Mouse (Mus musculus): ENCODE measurements around the gene Map3k4.

Map3k4 gene

DNA sequence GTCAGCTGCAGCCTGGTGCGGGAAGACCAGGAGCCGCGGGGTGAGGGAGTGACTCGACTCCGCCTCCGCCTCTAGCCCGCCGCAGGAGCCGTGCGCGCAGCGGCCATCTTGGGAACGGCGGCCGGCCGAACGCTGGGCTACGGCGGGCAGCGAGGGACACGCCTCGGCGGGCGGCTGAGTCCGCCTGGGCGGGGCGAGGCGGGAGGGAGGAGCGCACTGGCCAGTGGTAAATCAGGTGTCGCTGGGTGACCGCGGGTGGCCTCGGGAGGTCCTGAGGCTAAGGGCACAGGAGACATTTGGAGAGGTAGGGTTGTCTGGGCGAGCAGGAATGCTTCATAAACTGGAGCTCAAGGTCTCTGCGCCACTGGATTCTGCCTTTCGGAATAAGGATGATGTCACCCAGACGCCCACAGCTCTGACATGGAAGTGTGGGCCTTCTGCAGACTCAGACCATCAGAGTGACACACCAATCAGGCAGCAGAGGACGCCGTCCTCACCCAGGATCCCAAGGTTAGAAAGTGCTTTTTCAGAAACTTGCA, at the start of gene Map3k4:
TSS of gene Map3k4 (minus strand) at position 134 of the 539 bp plus-strand sequence.
- peak; percentile 96 to 97 for DNase-seq

- DNase-seq = peak; percentile 52 to 55
Observed at GRCm38 (mm10) chr17:12367373-12367930, 48.9 kb upstream of the Map3k4 start.

DNA sequence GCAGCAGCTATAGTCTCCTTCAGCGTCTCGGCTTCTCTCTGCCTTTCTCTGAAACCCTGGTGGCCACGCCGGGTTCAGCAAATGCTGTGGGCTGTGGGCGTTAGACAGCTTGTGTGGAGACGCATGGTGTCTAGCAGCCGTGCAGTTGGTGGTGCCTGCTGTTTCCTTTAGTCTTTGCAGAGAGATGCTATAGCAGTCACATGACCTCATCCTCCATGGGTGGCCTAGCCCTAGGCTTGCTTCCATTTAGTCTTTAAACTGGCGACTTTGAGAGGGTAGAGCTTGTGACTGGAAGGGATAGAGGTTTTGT, 45.8 kb upstream of the Map3k4 start:
- no peak for DNase-seq

DNA sequence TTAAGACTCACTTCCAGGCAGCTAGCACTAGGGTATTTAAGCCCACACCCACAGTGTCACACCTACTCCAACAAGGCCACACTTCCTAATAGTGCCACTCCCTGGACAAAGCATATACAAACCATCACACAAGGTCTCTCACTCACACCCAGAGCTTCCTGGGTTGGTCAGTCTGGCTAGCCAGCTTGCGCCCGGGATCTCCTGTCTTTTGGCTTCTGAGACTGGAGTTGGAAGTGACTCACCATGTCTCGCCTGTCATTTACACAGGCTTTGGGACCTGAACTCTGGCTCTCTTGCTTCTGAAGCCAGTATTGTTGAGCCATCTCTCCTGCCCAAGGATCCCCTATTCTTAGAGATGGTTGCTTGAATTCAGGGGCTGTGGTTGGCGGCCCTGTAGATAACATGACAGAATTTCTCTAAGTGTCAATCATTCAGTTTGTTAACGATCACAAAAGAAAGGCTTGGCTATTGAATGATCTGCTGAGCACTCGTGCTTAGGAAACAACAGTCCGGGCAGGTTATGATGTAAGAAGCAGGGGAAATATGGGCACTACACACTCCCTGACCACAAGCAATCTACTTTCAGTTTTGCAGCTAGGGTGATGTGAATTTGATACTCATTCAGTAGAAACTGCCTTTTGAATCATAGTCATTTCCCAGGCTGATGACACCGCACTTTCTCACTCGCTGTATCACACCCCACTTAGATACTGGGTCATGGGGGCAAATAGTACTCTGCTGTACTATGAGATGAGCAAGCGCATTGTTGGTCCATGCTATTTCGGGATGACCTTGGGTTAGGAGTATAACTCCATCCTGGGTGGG, 45.2 kb upstream of the Map3k4 start:
- DNase-seq = no peak

- no peak for DNase-seq
Observed at GRCm38 (mm10) chr17:12359876-12360275, 41.3 kb upstream of the Map3k4 start.

DNA sequence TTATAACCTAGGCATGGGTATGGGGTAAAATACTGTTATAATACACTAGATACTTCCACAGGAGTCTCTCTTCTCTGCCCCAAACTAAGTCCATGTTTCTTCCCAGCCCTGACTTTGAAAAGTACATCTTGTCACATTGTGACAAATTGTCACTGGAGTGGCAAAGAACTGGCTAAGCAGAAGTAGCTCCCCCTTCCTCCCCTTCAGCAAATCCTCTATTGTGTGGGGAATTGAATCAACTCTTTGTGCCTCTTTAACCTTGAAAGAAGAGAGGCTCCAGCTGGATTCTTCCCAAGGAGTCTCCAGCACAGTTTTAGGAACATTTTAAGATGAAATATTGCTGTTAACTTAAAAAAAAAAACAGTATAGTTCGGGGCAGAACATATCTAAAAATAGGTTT, 34.2 kb upstream of the Map3k4 start:
- no peak for DNase-seq

DNA sequence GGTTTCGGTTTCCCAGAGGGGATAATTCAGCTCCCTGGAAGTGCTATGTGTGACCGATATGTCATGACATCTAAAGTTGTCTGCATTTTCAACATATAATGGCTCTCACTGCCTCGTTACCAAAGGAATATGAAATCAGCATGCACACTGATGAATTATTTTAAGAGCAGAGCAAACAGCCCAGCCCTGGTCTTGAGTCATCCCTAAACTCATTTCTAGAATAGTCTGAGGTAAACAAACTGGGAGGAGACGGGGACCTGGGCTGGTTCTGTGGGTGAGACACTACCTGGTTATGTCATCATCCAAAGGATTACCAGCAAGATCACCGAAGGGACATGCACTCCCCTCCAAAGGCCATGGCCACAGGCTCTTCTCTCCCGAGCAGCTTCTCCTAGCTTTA, 33.0 kb upstream of the Map3k4 start:
- no peak for DNase-seq

DNA sequence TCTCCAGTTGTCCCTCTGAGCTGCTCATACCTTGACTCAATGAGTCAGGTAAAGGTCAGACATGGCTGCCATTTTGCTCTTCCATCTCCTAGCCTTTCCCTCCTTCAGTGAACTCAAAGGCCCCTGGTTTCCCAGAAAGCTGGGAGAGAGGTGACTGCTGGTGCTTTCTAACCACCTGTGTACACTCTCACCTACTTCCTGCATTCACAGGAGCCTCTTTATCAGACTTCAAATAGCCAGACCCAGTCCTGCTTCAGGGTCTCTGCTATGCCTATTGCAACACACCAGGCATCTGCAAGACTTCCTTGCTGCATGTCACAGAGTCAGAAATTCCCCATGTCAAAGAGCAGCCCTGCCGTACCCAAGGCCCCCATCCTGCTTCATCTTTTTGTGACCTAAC, 28.9 kb upstream of the Map3k4 start:
- no peak for DNase-seq

GRCm38 (mm10) chr17:12343702-12344376, 25.2 kb upstream of the Map3k4 start:
- DNase-seq = no peak

- no peak for DNase-seq
Observed at GRCm38 (mm10) chr17:12337156-12337555, 18.6 kb upstream of the Map3k4 start.

DNA sequence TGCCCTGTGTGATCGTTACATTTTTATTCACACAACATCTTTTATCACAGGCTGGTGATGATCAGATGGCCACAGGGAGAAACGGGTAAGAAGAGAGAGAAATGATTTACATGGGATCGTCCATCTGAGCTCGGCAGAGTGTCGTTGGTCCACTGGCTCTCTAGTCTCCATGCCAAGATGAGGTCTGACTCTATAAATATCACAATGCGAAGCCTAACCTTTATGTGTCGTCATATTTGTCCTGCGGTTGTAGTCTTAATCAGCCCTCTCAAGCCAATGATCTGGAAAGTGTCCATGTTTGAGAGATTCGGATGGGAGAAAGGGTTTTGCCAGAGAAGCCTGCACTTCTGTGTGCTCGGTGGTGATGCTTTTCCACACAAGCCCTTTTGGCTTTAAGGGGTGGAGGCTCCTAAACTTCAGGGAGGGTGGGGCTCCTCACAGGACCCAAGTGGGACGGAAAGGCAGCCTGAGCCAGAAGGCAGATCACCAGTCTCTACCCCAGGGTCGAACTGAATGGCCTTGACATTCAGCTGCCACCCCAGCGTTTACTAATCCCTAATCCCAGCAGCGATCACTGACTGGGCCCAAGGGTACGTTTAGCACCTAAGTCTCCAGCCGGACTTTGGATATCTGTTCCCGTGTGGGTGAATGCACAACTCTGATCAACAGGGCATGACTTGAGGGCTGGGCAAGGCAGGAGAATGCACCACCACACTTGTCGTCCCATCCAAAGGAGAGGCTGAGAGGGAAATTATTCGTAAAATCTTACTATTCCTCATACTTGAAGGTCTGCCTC, 17.7 kb upstream of the Map3k4 start:
- DNase-seq = no peak

DNA sequence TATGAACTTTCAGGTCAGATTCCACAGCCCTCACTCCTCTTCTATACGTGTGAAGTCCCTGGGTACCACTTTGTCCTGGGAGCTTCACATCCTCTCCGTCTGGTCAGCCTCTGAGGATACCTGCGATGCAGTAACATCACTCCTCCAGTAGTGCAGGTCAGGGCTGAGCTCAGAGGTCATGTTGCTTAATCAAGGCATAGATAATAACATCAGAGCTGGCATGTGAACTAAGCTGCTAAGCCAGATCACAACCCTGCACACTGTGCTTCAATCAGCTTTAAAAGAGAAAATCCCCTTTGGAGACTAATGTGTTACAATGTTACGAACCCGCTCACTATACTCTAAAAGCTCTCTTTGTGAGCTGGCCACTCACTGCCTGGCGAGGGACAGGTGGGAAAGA, 16.5 kb upstream of the Map3k4 start:
- DNase-seq = no peak

- DNase-seq = peak; percentile 37 to 45
Observed at GRCm38 (mm10) chr17:12327847-12328518, 9.4 kb upstream of the Map3k4 start.

- DNase-seq = no peak
Observed at GRCm38 (mm10) chr17:12319786-12320185, 1.2 kb upstream of the Map3k4 start.

DNA sequence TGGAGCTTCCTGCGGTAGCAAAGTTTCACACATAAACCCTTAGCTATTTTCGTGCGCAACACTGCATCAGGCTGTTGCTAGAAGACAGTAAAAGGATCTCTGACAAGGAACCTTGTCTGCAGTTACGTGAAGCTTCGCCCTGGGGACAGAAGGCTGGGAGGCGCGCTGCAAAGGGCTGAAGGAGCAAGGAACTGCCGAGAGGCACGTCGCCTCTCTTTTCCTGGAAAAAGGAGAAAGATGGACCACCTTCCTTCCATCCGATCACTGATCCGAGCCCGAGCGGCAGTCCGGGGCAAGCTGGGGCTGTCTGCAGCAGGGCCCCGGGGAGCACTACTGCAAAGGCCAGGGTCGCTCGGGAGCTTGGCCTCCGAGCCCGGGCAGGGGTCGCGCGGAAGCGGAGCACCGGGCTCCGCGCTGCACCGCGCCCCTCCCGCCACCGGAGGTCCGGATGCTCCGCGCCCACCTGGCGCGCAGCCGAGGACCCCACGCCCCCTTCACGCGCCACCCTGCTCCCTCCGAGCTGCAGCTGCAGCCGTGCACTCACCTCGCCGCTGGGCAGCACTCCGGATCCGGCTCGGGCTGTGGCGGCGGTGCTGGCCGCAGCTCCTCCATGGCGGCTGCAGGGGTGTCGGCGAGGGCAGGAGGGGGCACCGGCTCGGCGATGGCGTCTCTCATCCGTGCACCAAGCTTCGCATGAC, 493 bp downstream of the Map3k4 start:
- peak in 1 of 2 experiments; percentile 39 for DNase-seq

DNA sequence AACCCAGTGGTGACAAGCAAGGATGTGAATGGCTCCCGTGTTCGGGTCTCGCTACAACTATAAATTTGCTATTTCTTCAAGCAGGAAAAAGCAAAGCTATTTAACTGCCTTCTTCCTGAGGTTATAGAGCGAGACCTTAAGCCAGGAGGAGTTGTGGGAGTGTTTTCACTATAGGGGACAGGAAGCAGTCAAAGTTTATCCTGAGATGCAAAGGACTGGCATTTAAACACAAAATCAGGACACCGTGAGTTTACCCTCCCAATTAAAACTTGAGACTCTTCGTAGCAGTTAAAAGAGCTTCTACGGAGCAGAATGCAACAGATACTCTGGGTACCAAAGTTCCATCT, 1.0 kb downstream of the Map3k4 start:
- no peak for DNase-seq

DNA sequence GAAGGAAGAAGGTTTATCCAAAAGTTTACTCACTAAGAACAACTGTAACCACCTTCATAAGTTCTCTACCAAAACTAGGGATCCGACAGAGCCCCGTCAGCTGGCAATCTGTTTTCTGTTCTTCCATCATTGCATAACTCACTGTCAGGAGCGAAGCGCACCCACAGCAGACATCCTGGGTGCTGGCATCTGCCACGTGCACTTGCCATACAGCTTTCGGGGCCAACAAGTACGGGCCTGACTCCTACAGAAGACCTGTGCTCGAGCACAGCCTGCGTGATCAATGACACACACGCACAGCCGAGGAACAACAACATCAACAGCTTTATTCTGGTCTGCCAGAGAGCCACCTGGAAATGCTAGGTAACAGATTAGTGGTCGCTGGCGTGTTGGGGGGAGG, 2.3 kb downstream of the Map3k4 start:
- DNase-seq = no peak

DNA sequence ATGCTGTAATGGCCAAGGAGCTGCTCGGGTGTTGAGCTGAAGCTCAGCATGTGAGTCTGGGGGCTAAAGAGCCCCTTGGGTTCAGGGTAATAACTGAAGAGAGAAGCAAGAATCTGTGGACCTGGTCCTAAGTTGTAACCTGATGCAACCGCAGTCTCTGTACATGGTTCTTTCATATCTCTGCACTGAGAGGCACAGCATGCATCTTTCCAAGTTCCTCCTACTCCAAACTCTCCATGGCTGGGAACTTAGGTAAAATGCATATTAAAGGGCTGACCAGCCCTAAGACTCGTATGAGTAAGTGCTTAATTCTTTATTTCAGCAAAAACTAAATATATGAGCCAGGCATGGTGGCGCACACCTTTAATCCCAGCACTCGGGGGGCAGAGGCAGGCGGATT, 6.3 kb downstream of the Map3k4 start:
- DNase-seq = no peak

- DNase-seq = no peak
Observed at GRCm38 (mm10) chr17:12309493-12309892, 9.1 kb downstream of the Map3k4 start.

DNA sequence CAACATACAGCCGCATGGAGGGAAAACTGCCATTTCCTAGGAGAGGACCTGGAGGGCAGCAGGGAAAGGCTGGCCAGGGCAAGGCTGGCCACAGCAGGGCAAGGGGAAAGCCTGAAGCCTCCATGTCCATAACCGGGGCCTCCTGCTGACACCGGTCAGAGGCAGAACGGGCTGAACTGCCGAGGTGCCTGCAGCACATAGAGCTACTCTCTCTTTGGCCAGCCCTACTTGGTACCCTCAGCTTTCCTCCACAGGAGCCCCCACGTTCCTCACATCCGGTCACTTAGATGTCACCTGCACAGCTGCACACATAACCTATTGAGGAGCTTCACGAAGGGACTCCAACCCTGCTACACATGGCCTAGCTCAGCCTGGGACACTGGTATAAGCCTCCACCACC, 9.5 kb downstream of the Map3k4 start:
- no peak for DNase-seq

- no peak for DNase-seq
Observed at GRCm38 (mm10) chr17:12307251-12308135, 11.1 kb downstream of the Map3k4 start.
